Mouse (Mus musculus): ENCODE data around the gene Tbl3.

- TF ChIP-seq CTCF (IDR thresholded peaks at IDR 0.05; ENCODE audit: low read depth) (no peak), EP300 (IDR thresholded peaks at IDR 0.05; ENCODE audit: low read depth) (no peak)
These were observed 29.8 kb upstream of the Tbl3 start for GRCm38 (mm10) chr17:24737135-24737810.

Measured in heart, postnatal 0 days (tissue).